ENCODE assay signal across 8 mouse cellular contexts in genomic region chr6:122820071-122820798, GRCm38 (mm10). TPM values are rescaled to one million over a fixed set of nuclear protein-coding genes. Genes with fewer than 3 reads are reported as not detected.
DNase-seq lines count a peak whose midpoint lies in the region; ATAC-seq and TF ChIP-seq lines count a peak whose summit lies in the region.

No protein-coding gene starts in this region.

- H3K79me3 ChIP-seq in C2C12 (ENCODE audit: low read depth): peaks cover 9% of the 10 kb centered on the region

- peak overlapping the region; percentile 7; the same call in 1 of the 2 replicates for H3K27ac ChIP-seq in cortical plate, adult 2 months (ENCODE audit: insufficient read depth, low read length)
- peak overlapping the region; percentile 97 for H3K27ac ChIP-seq in heart, embryonic 10.5 days
- peak overlapping the region; percentile 71 for H3K27ac ChIP-seq in kidney, embryonic 14.5 days (ENCODE audit: low read depth, low read length)

- H3K9ac ChIP-seq in kidney, embryonic 14.5 days (ENCODE audit: low read depth, low read length): peak overlapping the region; percentile 92

- TF ChIP-seq CTCF in C2C12 (IDR thresholded peaks at IDR 0.05; ENCODE audit: control insufficient read depth, insufficient read depth, insufficient read length): no peak
- TF ChIP-seq CTCF in cortical plate, adult 2 months (IDR thresholded peaks at IDR 0.05; ENCODE audit: extremely low read depth, insufficient read depth, low read length): no peak

- peaks cover 8% of the 10 kb centered on the region; the same call in 1 of the 2 replicates for H3K4me1 ChIP-seq in cortical plate, adult 2 months (ENCODE audit: control insufficient read depth, insufficient read depth, low read length)
- peaks cover 45% of the 10 kb centered on the region for H3K4me1 ChIP-seq in heart, embryonic 10.5 days
- peaks cover 21% of the 10 kb centered on the region for H3K4me1 ChIP-seq in kidney, embryonic 14.5 days (ENCODE audit: control insufficient read depth, insufficient read depth, low read length)

- peak overlapping the region; percentile 97 for H3ac ChIP-seq in C2C12 (ENCODE audit: control insufficient read depth, insufficient read length, low read depth)

- H3K36me3 ChIP-seq in C2C12 (ENCODE audit: control insufficient read depth, insufficient read depth): no peaks in the 10 kb centered on the region
- peaks cover 5% of the 10 kb centered on the region; the same call in 1 of the 2 replicates for H3K36me3 ChIP-seq in heart, embryonic 10.5 days
- no peaks in the 10 kb centered on the region for H3K36me3 ChIP-seq in kidney, embryonic 14.5 days (ENCODE audit: control insufficient read depth, insufficient read depth, low read length)

- H3K79me2 ChIP-seq in C2C12 (ENCODE audit: control insufficient read depth, insufficient read depth): peaks cover 41% of the 10 kb centered on the region

- no peaks in the 10 kb centered on the region for H3K9me3 ChIP-seq in heart, embryonic 10.5 days
- H3K9me3 ChIP-seq in kidney, embryonic 14.5 days (ENCODE audit: control insufficient read depth, low read length): no peaks in the 10 kb centered on the region

- peak; percentile 75 for ATAC-seq in kidney, embryonic 14.5 days (ENCODE audit: low FRiP score, low TSS enrichment)

- peak overlapping the region; percentile 68 for H3K4me3 ChIP-seq in C2C12 (ENCODE audit: insufficient read depth, poor library complexity, severe bottlenecking)
- H3K4me3 ChIP-seq in cortical plate, adult 2 months (ENCODE audit: insufficient read depth, low read length): peak overlapping the region; percentile 92
- peak overlapping the region; percentile 95 for H3K4me3 ChIP-seq in heart, embryonic 10.5 days
- peak overlapping the region; percentile 89 for H3K4me3 ChIP-seq in kidney, embryonic 14.5 days (ENCODE audit: low read length)

- WGBS in heart, embryonic 10.5 days: under 1% methylated on average over 38 of the region's 38 CpGs
- 0% methylated on average over 36 of the region's 38 CpGs for WGBS in kidney, embryonic 14.5 days

- peak overlapping the region; percentile 66 for H3K4me2 ChIP-seq in kidney, embryonic 14.5 days (replicated peaks; ENCODE audit: low read depth, low read length)

- peak; percentile 26 for DNase-seq in MN1 (ENCODE audit: low spot score)
- no peak for DNase-seq in heart, embryonic 10.5 days (ENCODE audit: low spot score)
- DNase-seq in lung, postnatal 10 days: peak; percentile 53
- peak; percentile 36 for DNase-seq in right cerebral cortex, postnatal 4 days
- no peak for DNase-seq in c-Kit-positive CD71-positive TER-119-positive erythroid progenitor cells, embryonic 14.5 days (ENCODE audit: low spot score)

- H3K27me3 ChIP-seq in C2C12 (ENCODE audit: control insufficient read depth, insufficient read depth, insufficient read length): no peaks in the 10 kb centered on the region
- no peaks in the 10 kb centered on the region for H3K27me3 ChIP-seq in heart, embryonic 10.5 days (ENCODE audit: insufficient read depth, poor library complexity, severe bottlenecking)
- H3K27me3 ChIP-seq in kidney, embryonic 14.5 days (ENCODE audit: control insufficient read depth, insufficient read depth, low read length): no peaks in the 10 kb centered on the region

- TF ChIP-seq POLR2A in cortical plate, adult 2 months (IDR thresholded peaks at IDR 0.05; ENCODE audit: extremely low read depth, insufficient read depth, low read length): no peak

TF ChIP-seq in C2C12, 6 proteins besides CTCF, POLR2A, EP300 and RAD21:
- no peak for TF ChIP-seq MAX (IDR thresholded peaks at IDR 0.05)
- no peak for TF ChIP-seq MYOG (IDR thresholded peaks at IDR 0.05; ENCODE audit: control insufficient read depth, extremely low read depth, insufficient read length)
- TF ChIP-seq FOSL1 (IDR thresholded peaks at IDR 0.05; ENCODE audit: insufficient read depth, low read length, poor library complexity, severe bottlenecking): no peak
- TF ChIP-seq USF1 (IDR thresholded peaks at IDR 0.05; ENCODE audit: low read depth): no peak
- no peak for TF ChIP-seq CEBPB (IDR thresholded peaks at IDR 0.05; ENCODE audit: low read depth)
- TF ChIP-seq MYOD1 (IDR thresholded peaks at IDR 0.05; ENCODE audit: control insufficient read depth, insufficient read length, low read depth): no peak

RNA-seq across cellular contexts. Expression of gene Foxj2, which starts 0.5 kb away (rescaled TPM):
- 6.5 TPM for polyA plus RNA-seq in C2C12 (2012; fragmentation: generic; extraction: Trizol)
- 12.7 and 13.1 TPM in 2 replicates for polyA plus RNA-seq in cortical plate, adult 2 months (2012; rRNA removed)
- 4.8 and 4.9 TPM in 2 replicates for polyA plus RNA-seq in heart, embryonic 10.5 days (2016; fragmentation: Nextera tagmentation; extraction: Ambion mirVana)
- 4.1 and 7.8 TPM in 2 replicates for polyA plus RNA-seq in kidney, embryonic 14.5 days (2014; fragmentation: Nextera tagmentation; extraction: Ambion mirVana)

RNA-seq across cellular contexts. Expression of gene Slc2a3, which starts 18.8 kb away (rescaled TPM):
- 0.66 TPM for polyA plus RNA-seq in C2C12 (2012; fragmentation: generic; extraction: Trizol)
- 100 and 101 TPM in 2 replicates for polyA plus RNA-seq in cortical plate, adult 2 months (2012; rRNA removed)
- polyA plus RNA-seq in heart, embryonic 10.5 days (2016; fragmentation: Nextera tagmentation; extraction: Ambion mirVana): 55.8 and 85.3 TPM in 2 replicates
- 2.9 and 5.8 TPM in 2 replicates for polyA plus RNA-seq in kidney, embryonic 14.5 days (2014; fragmentation: Nextera tagmentation; extraction: Ambion mirVana)

RNA-seq across cellular contexts. Expression of gene C3ar1, which starts 35.7 kb away (rescaled TPM):
- 0.91 TPM for polyA plus RNA-seq in C2C12 (2012; fragmentation: generic; extraction: Trizol)
- 1.5 and 1.7 TPM in 2 replicates for polyA plus RNA-seq in cortical plate, adult 2 months (2012; rRNA removed)
- polyA plus RNA-seq in heart, embryonic 10.5 days (2016; fragmentation: Nextera tagmentation; extraction: Ambion mirVana): 0.74 and 0.85 TPM in 2 replicates
- polyA plus RNA-seq in kidney, embryonic 14.5 days (2014; fragmentation: Nextera tagmentation; extraction: Ambion mirVana): 1.0 and 1.7 TPM in 2 replicates

RNA-seq across cellular contexts. Expression of gene Necap1, which starts 54.0 kb away (rescaled TPM):
- 17.7 TPM for polyA plus RNA-seq in C2C12 (2012; fragmentation: generic; extraction: Trizol)
- 127 and 133 TPM in 2 replicates for polyA plus RNA-seq in cortical plate, adult 2 months (2012; rRNA removed)
- polyA plus RNA-seq in heart, embryonic 10.5 days (2016; fragmentation: Nextera tagmentation; extraction: Ambion mirVana): 61.5 and 70.6 TPM in 2 replicates
- 37.4 and 56.3 TPM in 2 replicates for polyA plus RNA-seq in kidney, embryonic 14.5 days (2014; fragmentation: Nextera tagmentation; extraction: Ambion mirVana)

Comparison
In these comparisons a context has a peak if more than half of its experiments do, and no peak if none do; other contexts are left out.
1. DNase-seq: peak in MN1 (single experiment), lung, postnatal 10 days (single experiment) and right cerebral cortex, postnatal 4 days (single experiment); none in heart, embryonic 10.5 days (single experiment) and c-Kit-positive CD71-positive TER-119-positive erythroid progenitor cells, embryonic 14.5 days (single experiment).
2. H3K27ac ChIP-seq: peak in every context shown above with its lines; median percentile 97 in heart, embryonic 10.5 days; 71 in kidney, embryonic 14.5 days; 7 in cortical plate, adult 2 months.
3. Peak in every context shown above with its lines, with median percentiles within 50 percentile points of each other: H3K4me3 ChIP-seq.